Mouse (Mus musculus) bone marrow, adult 2 months (tissue): Measurements from ENCODE around the gene Slc4a8.

Source experiments
- CTCF ChIP-seq: fragments of 200-500 bp; IDR thresholded peaks from 2 replicates; pipeline ENCODE4 v1.5.1; 2011; ENCODE audit warnings: low read length, control low read depth; ENCODE audit not compliant: control insufficient read depth, insufficient read depth
- POLR2A ChIP-seq: fragments of 200-500 bp; IDR thresholded peaks from 2 replicates; pipeline ENCODE4 v1.6.1; 2011; ENCODE audit warnings: low read depth, mild to moderate bottlenecking, control low read depth, low read length, borderline replicate concordance; ENCODE audit not compliant: control insufficient read depth

DNA sequence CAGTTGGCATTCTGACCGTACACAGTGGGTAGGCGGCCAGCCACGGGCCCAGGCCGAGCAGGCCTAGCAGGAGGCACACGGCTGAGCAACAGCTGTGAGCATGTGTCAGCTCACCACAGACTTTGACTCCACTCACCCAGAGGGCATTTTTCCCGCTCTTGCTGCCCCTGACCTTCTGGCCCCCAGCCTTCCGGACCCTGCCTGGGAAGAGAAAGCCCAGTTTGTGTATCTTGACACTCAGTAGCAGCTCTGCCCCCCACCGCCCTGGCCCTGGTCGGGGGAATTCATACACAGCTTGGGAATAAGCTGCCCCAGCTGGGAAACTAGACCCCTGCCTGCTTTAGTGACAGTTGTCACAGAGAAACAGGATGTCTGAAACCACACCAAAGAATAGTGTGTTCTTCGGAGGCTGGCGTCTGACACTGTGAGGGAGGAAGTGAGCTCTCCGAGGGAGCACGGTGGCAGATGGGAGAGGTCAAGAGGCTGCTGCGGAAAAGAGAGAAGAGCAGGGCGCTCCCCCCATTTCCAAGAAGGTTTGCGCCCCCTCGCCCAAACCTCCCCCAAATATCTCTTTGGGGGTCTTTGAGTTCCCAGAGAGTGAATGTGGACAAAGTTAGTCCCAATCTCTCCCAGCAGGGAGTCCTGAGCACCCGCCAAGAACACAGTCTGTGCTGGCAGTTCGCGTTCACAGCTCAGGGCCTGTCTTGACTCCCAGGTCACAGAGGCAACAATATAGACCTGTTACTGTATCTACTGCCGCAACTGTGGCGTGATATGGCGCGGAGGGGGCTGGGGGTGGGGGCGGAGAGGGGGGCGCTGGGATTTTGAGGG lies 83.7 kb downstream of the Slc4a8 start:
- no peak for TF ChIP-seq CTCF
- no peak for TF ChIP-seq POLR2A
